Mouse (Mus musculus) urinary bladder, postnatal 36 days (tissue): Measurements from ENCODE around the gene Aatf.

Experiments used
- DNase-seq, 2 experiments: peaks; one replicate each; pipeline ENCODE4 v3.0.0; 2022; ENCODE audit warnings: low spot score in 2 of 2, mixed read lengths in 1 of 2

Gene Aatf

DNA sequence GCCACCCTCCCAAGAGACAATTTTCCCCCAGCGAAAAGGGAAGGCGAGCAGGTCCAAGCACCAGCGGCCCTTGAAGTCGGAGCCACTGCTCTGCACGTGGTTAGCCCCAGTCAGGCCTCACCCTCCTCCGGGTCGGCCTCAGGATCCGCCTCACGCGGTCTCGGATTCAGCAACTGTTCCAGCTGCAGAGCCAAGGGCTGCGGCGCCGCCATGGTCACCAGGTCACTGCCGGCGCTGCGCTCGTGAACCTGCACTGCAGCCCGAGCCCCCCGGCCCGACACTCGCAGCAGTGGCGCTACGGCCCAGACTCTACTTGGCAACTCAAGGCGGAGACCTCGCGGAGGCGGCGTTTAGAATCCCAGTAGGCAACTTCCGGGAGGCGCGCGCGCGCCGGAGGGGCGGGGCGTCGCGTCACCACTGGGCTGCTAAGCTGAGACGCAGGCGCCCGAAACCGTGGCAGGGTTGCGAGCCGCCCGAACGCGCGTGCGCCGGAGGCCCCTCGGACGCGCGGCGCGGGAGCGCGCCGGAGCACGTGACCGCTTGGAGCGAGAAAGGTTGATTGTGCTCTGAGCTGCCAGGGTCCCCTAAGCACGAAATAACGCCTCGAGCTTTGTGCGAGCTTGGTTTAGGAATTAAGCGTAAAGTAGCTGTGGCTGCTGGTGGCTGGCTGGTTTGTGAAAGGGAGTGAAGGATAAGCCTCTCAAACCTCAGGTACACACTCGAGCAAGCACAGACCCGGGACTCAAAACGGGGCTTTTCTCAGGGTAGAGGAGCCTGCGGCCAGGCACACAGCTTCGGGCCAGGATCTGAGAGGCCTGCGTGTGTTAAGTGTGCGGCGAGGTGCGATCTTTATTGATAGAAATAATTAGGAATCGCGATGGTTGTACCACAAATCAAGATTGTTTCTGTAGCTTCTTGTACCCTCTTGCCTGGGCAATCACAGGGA lies at the start of gene Aatf:
Gene Aatf (minus strand): TSS at position 352 of the 946 bp plus-strand sequence.
- peak; percentile 92 to 95 for DNase-seq

DNA sequence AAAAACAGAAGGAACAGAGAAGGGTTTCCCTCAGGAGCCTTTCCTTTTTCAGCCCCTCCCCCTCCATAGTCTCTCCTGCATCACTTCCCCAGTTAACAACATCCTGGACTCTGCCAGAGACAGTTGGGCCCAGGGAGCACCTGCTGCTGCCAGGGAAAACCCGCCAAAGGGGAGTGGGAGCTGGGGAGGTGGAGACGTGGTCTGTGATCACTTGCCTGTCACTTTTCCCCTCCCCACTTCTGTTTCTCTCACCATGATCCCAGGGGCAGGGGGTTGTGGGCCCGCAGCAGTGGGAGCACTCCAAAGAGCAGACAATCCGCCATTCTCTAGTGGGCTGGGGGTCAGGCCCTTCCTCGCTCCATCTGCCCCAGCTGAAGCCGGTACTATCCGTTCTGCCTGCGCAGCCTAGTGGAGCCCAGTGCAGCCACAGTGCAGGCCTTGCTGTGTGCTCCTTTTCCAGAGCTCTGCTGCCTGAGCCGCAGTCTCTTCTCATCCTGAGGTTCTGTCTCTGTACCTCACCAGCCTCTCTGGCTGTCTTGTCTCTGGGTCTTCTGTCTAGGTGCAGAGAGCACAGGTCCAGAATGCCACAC lies 49.5 kb upstream of the Aatf start:
- no peak for DNase-seq

DNA sequence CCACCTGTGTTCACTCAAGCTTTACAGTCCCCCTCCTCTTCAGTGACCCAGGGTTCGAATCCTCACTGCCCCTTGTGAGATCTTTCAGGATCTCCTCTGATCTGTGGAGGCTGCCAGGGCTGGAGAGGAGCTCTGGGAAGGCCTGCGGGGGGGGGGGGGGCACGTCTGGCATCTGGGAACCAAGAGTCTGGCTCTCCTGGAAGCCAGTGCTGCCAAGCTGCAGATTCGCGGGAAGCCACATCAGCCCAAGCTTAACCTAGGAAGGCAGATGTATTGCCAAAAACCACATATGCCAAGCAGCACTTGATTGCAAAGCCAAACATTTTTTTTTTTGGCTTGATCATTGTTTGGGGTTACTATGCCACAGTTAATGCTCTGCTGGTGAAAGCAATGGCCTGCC lies 48.2 kb upstream of the Aatf start:
- DNase-seq: no peak

DNA sequence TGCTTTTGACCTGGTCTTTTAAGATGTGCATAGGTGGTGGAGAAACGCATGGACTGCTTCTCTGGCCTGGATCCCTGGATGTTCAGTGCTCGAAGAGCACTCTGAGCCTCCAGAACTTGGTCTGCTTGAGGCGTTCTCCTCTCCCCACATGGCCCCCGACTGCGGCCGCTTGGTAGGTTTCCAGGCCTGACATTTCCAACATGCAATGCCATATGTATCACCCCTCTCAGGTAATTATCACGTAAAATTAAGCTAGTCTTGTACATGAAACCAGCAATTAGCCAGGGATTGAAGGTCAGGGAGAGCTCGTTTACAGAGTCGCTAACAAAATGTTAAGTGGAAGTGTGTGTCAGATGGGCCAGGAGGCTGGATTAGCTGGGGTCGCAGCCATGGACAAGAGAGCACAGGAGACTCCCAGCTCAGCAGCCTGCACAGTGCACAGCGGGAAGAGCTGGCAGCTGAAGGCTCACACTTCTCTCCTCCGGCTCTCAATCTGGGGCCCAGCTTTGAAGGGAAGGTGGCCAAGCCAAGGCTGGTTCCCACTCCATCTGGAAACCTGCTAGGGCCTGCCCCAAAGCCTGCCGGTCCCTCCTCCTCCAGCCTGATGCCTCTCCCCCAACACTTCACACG lies 40.6 kb upstream of the Aatf start:
- DNase-seq: no peak

DNA sequence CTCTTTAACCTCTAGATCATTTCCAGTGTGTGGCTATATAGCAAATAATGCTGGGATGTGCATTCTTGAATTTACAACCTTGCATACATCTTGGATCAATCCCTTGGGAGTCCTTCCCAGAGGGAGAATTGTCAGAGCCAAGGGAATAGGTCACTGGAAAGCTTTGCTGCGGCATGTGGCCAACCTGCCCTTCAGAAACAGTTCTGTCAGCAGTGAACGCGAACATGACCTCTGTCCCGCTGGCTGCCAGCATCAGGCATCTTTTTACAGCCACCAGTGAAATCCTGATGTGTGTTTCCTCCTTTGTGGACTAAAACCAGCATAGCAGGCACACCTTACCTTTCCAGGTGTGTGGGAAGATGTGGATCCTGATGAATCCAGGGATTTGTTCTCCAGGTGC lies 38.0 kb upstream of the Aatf start:
- no peak for DNase-seq

DNA sequence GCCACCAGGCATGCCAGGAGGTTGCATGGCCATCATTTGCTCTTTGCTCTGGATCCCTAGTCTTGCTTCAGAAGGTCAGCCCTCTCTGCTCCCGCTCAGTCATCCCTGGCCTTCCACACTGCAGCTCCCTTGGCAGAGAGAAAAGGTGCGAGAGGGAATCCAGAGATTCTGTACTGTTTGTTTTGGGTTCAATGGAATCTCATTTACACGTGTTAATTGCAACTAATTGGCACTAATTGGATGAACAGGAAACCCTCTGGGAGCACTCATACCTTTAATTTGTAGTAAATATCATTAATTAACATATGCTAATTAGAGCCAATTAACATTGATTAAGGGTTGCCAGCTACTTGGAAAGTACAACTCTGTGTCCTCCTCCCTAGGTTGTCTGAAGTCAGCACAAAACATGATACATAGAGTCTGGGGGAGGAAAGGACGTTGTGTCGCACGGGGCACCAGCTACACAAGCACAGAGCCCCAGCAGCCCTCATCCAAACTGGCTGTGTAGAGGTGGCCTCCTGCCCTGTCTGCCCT lies 36.0 kb upstream of the Aatf start:
- no peak for DNase-seq

DNA sequence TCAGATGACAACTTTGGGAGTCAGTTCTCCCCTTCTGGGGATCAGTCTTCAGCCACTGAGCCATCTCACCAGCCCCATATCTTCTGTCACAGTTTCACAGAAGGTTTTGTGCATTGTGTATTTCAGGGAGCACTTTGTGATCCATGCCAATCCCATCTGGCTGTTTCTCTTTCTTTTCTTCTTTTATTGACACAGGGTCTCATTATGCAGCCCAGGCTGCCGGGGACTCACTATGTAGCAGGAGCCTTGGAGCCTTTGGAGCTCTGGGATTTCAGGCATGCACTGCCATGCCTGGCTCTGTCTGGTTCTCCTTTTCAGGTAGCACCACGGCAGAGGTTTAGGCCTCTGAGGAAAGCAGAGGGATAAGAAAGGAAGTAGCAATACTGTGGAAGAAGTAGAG lies 35.0 kb upstream of the Aatf start:
- no peak for DNase-seq

DNA sequence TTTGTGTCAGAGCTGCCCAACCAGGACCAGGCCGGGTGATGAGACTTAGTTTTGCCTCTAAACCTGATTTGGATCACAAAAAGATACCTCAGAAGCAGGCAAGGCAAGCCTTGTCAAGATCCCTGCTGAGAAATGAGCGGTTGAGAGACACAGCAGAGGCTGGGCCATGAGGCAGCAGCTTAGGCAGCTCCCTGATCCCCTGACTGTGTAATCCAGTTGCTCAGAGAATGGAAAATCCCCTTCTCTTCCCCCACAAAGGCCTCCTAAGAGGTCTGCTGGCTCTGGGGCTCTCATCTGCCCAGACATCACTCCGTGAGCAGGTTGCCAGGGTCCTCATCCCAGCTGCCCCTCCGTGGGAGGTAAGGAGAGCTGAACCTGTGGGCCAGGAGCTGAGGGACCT lies 26.7 kb upstream of the Aatf start:
- DNase-seq: no peak

DNA sequence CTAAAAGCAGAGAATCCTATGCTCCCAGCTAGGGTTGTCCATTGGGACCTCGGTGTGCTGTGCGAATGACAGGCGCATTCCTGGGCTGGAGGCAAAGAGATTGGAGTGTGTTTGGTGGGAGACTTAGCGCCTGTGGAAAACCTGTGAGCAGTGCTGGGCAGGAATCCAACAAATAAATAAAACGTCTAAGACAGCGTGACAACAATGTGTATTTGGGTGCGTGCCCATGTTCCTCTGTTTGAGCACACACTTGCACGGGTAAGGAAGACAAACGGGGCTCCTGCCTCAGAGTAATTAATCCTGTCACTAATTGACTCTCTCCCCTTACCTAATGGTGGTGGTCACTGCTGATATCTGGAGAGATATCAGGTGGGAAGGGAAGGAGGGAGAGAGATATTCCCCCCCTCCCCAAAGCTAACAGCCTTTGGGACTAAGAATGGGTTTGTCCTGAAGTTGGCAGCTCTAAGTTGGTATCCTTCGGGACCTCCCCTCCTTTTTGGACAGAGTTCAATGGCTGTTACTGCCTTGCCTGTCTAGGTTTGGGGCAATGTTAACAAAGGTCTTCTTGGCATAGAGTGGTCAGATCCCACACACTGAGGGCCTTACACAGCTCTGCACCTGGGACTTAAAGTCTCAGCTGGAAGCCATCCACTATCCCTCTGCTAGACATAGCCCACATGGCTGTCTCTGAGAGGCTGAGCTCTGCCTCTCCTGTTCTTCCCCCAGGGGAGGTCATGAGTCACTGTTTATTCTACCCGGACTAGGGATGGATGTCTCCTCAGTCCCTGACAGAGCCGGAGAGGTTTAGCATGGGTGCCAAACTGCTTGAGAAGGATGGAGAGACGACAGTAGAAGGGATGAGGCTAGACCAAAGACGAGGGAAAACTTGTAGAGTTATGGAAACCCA lies 16.7 kb upstream of the Aatf start:
- DNase-seq: no peak

DNA sequence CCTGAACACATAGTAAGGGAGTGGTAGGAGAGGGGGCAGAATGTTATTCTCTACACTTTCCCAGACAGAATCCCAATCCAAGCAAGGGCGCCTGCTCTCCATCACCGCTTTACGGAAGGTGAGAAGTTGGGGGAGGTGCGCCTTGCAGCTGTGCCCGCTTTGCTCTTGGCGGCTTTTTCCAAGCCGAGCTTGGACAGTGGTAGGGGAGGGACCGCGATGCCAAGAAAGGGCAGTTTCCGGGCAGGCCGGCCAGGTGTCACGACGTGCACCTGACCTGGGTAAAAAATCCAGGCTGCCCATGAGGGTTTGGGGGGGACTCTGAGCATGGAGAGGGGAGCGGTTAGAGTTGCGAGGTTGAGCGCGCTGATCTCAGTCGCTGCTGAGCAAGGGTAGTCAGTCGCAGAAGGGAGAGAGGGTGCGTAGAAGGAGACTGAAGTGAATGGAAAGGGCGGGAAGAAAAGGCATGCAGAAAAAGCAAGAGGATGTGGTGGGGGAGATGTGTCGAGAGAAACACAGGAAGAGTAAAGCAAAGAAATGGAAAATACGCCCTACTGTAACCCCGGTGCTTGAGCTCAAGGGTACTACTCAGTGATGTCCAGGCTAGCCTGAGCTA lies 15.9 kb upstream of the Aatf start:
- no peak for DNase-seq

DNA sequence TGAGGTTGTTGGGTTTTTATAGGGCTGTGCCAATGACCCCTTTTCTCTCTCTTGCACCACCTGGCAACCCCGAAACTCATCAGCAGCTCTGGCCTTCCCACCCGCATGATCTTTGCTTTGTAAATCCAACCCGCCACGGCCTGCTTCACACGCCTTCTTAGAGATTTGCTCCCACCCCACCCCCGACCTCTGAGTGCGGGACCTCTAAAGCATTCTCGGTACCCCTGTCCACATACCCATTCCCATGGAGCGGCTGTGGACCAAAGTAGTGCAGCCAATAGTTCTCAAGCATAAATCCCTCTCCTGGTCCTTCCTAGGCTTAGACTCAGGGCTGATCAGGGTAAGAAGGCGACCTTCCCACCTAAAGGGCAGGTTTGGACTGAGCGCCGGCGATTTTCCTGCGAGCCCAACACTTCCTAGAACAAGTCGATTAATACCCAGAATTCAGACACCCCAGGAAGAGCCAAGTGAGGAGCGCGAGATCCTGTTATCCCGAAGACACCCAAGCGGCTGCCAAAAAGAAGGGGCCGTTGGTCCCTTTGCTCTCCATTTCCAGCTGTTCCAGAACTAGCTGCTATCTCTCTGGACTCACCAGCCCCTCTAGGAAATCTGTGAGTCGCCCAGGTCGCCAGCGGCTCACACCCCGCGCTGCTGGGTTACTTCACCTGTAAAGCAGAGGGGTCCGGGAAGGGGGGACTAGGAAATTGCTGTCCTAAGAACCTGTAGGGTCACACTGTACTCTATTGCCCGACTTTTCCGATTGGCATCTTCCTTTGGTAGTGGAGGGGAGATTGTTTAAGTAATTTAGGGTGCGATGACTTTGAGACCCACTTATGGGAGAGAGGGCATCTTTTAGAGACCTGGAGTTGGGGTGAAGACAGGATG lies 13.9 kb upstream of the Aatf start:
- no peak for DNase-seq

DNA sequence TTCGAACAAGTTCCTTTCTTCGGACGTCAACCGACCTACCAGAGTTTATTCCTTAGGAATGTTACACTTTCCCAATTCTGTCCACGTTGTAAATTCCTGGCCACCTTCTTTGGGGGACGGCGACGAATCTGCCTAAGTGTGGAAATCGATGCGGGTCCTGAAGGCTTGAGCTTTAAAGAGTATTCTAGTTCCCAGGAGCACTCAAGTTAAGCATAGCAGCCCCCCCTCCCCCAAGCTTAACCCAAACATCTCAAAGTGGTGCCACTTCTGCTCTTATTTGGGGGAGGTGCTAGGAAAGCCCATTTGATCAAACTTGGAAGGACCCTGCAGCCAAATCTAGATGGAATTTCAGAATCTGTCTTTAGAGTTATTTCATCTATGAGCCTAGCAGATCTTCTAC lies 13.1 kb upstream of the Aatf start:
- no peak for DNase-seq

DNA sequence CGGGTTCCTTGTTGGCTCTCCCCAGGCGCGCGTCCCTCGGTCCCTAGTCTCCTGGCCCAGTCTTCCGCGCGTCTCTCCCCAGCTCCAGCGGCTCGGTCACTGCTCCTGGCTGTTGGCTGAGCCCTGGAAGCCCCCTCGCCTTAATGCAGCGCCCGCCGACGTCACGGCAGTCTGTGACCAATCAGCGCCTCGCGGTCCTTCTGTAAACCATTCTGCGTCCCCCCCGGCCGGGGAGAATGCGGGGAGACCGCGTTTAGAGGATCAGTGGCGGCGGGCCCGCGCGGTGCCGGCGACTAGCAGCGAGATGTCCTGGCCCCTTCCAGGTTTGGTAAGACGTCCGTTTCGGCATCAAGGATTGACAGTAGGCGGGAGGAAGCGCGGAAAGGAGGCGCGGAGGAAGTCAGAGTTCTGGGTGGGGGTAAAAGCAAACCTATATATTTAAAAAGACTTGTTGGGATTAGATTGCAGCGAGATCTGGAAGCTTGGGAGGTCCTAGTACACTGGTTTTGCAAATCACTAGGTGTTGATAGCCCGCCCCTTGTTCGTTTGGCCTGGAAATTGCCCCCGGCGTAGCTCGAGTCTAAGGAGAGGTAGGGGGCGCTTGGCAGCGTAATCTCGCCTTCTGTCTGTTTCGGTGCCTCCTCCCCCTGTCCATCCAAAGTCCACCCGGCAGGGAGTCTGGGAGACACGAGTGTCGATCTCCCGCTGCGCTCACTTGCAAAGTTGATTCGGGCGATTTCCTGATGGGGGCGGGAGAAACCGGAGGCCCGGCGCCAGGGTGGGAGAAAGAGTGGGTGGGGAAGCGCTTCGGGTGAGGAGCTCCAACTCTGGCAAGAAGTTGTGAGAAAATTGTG lies 12.3 kb upstream of the Aatf start, which contains the start of gene Lhx1:
Gene Lhx1 (minus strand): TSS at position 115 of the 854 bp plus-strand sequence.
- no peak for DNase-seq

DNA sequence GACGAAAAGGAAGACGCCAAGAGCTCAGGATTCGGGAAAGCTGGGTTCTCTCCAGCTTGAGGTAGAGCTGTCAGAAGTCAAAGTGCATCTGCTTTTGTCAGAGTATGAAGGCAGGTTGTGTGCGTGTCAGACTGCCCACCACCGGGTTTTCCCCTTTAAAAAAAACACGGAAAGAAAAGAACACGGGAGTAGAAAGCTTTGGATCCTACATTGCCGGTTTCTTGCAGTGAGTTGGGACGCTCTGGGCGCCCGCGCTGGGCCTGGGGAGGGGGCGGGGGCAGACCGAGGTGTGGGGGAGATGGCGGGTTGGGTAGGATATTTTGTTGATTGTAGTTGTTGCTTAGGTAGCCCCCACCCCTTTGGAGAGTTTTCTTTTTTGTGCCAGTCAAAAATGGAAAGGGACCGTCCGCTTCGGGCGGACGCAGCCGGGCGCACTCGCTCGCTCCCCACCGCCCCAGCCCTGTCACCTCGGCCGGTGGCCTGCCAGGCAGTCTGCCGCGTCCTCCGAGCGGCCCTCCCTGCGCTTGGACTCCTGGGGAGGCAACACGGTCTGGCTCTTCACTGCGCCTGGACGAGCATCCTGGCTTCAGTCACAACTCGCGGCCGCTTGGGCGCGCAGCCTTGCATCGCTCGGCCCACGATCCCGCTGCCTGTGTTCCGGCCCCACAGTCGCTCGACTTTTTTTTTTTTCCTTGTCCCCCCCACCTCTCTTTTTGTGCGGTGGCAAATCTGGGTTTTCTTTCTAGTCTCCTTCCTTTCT lies 11.4 kb upstream of the Aatf start:
- no peak for DNase-seq

DNA sequence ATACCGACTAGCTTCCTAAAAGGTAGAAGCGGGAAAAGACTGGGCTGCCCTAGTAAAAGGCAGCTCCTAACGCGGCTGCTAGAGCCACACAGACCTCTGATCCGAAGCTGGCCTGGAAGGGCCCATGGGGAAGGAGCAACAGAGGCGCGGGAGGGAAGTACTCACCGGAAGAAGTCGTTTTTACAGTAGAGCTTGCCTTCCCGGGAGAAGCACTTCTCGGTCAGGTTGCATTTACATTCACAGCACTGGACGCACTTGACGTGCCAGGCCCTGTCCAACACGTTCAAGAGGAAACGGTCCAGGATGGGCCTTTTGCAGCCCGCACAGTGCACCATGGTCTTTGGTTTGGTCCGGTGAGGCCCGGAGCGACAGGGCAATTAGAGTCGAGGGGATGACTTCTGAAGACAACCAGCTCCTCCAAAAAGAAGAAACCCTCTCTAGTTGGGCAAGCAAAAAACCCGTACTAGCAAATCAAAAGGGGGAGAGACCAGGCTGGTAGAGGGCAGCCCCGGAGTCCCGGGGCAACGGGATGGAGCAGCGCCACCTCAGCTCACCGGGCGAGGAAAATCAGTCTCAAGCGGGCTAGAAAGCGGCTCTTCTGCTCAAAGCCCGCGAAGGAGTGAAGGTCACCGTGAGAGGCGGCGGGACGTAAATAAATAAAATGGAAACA lies 10.7 kb upstream of the Aatf start:
- no peak for DNase-seq

DNA sequence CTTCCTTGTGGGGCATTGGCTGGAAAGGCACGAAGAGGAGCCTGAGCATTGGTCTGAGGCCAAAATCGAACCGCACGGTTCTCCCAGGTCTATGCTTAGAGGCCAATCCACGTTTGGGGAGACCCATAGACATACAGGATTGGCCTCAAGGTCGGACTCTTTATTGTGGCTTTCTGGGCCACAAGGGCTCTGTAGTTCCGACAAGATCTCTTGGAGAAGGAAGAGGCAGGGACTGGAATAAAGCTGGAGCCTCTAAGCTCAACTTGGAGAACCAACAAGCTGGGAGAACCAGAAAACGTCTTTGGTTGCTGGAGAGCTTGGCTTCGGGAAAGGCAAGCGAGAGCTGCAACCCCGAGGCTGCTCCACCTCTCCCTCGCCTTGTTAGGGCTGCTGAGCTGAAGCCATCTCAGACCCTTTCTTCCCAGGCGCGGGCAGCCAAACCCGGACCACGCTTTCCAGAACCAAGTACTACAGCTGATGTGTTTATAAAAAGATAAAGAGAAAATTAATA lies 10.1 kb upstream of the Aatf start:
- no peak for DNase-seq

DNA sequence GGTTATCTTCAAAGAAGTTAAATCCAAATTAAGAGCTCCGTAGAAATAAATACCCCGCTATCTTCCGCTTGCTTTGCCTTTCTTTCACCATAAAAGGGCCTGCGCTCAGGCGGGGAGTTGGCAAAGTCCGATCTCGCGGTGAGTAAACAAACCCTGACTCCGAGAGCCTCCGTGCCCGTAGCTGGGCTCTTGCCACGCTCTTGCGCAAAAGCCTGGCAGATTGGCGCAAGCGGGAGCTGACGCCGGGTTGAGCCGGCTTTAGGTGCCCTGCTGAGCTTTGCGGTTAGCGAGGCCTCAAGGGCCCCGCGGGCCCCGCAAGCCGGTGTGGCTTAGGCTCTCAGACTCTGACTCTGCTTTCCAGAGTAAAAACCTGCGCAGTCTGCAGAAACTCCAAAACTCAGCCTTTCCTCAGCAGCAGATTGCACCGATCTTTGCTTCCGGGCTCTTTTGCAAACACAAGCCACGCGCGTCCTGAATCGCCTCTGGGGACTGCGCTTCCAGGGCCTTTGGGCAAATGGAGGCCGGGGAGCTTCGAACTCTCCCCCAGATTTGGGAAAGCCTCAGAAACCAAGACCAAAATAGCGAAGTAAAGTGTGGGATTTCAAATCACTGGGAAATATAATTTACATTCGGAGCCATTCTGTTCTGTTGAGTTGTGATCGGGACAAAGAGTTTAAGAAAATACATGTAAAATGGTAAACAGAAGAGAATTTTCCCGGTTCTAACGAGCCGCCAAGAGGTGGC lies 9.4 kb upstream of the Aatf start:
- peak; percentile 79 to 88 for DNase-seq
